Comparison of ENCODE assay signal across 9 mouse cellular contexts in genomic region chr8:109947447-109948284, GRCm38 (mm10). TPM values are rescaled to one million over a fixed set of nuclear protein-coding genes. Genes with fewer than 3 reads are reported as not detected.
DNase-seq lines count a peak whose midpoint lies in the region; ATAC-seq and TF ChIP-seq lines count a peak whose summit lies in the region.
"Had no signal": no experiment of that assay in that cellular context is flagged by ENCODE, and none has a peak within 500 bp of the region (broad histone marks: within the 10 kb centered on the region; RNA-seq: fewer than 3 reads in every experiment).

No protein-coding gene starts in this region.

- TF ChIP-seq CTCF in heart, postnatal 0 days (IDR thresholded peaks at IDR 0.05; ENCODE audit: low read depth), result peak; percentile 46

- no peak for TF ChIP-seq EP300 in heart, postnatal 0 days (IDR thresholded peaks at IDR 0.05; ENCODE audit: low read depth)

- H3K4me1 ChIP-seq in heart, postnatal 0 days (ENCODE audit: control insufficient read depth, insufficient read depth), result no peaks in the 10 kb centered on the region
- H3K4me1 ChIP-seq in stomach, embryonic 16.5 days (ENCODE audit: control insufficient read depth, insufficient read depth, low read length), result peaks cover 5% of the 10 kb centered on the region; the same call in 1 of the 2 replicates

- H3K4me2 ChIP-seq in heart, postnatal 0 days (ENCODE audit: low read depth, low read length), result peak overlapping the region; percentile 56
- H3K4me2 ChIP-seq in stomach, embryonic 16.5 days (ENCODE audit: low read depth, low read length), result peak overlapping the region; percentile 49

- DNase-seq in B cell, adult 2 months, result peak; percentile 57 to 61
- peak; percentile 74 for DNase-seq in ES-CJ7 (ENCODE audit: low read depth, low spot score)
- no peak for DNase-seq in heart, postnatal 0 days (ENCODE audit: low spot score)
- peak; percentile 53 for DNase-seq in left cerebral cortex, postnatal 4 days
- DNase-seq in spleen, postnatal 36 days (ENCODE audit: low spot score in 2 of 2), result no peak

- intact Hi-C loops in left cerebral cortex, postnatal 4 days (cut with DNase I), result no loop called here

- H3K9me3 ChIP-seq in heart, postnatal 0 days (replicated peaks; ENCODE audit: control insufficient read depth, low read length), result no peaks in the 10 kb centered on the region
- H3K9me3 ChIP-seq in stomach, embryonic 16.5 days (replicated peaks; ENCODE audit: control insufficient read depth, low read length), result no peaks in the 10 kb centered on the region

- 0 out of 2 replicates have a peak overlapping the region, but pooled peaks have one; percentile 11 for H3K9ac ChIP-seq in heart, postnatal 0 days (replicated peaks; ENCODE audit: low read depth, low read length)
- H3K9ac ChIP-seq in stomach, embryonic 16.5 days (ENCODE audit: low read length), result peak overlapping the region; percentile 38; the same call in 1 of the 2 replicates

- H3K27me3 ChIP-seq in heart, postnatal 0 days (ENCODE audit: control insufficient read depth, insufficient read depth, low read length), result peaks cover 28% of the 10 kb centered on the region
- peaks cover 7% of the 10 kb centered on the region for H3K27me3 ChIP-seq in stomach, embryonic 16.5 days (ENCODE audit: control insufficient read depth, insufficient read depth, low read length)

- H3K27ac ChIP-seq in heart, postnatal 0 days (ENCODE audit: low read depth), result no peak overlapping the region
- no peak overlapping the region for H3K27ac ChIP-seq in stomach, embryonic 16.5 days (ENCODE audit: low read length)

- WGBS in heart, postnatal 0 days, result 5% methylated on average over 26 of the region's 26 CpGs
- WGBS in stomach, embryonic 16.5 days, result 3% methylated on average over 26 of the region's 26 CpGs

- H3K36me3 ChIP-seq in heart, postnatal 0 days (replicated peaks; ENCODE audit: control insufficient read depth, insufficient read depth, low read length), result peaks cover 6% of the 10 kb centered on the region; the same call in 1 of the 2 replicates
- H3K36me3 ChIP-seq in stomach, embryonic 16.5 days (ENCODE audit: control insufficient read depth, insufficient read depth, low read length), result no peaks in the 10 kb centered on the region

- H3K4me3 ChIP-seq in heart, postnatal 0 days (ENCODE audit: low read depth, low read length), result peak overlapping the region; percentile 28
- peak overlapping the region; percentile 35 for H3K4me3 ChIP-seq in stomach, embryonic 16.5 days (replicated peaks; ENCODE audit: low read length)

- ATAC-seq in common myeloid progenitor, adult 5-6 weeks (replicated peaks; ENCODE audit: low read depth, poor library complexity, severe bottlenecking), result peak; percentile 70
- ATAC-seq in heart, postnatal 0 days (ENCODE audit: insufficient read depth, low read depth), result no peak
- ATAC-seq in megakaryocyte progenitor cell, adult 5-6 weeks (replicated peaks; ENCODE audit: poor library complexity), result peak; percentile 86
- no peak for ATAC-seq in stomach, embryonic 16.5 days (ENCODE audit: insufficient read depth, low FRiP score)

RNA-seq across cellular contexts. Expression of gene Marveld3, which starts 14.3 kb away (rescaled TPM):
- total RNA-seq in common myeloid progenitor, adult 5-6 weeks (2017), result not detected in 2 replicates
- 0.19 and 1.9 TPM in 2 replicates for total RNA-seq in heart, postnatal 0 days (2014; rRNA removed; ENCODE audit: low replicate concordance)
- 0.36 TPM in 2 replicates for polyA plus RNA-seq in heart, postnatal 0 days (2015; fragmentation: Nextera tagmentation; extraction: Ambion mirVana)
- total RNA-seq in left cerebral cortex, postnatal 4 days (2021), result under 1 TPM; 0.18 to 0.24 TPM
- not detected in 2 replicates for total RNA-seq in megakaryocyte progenitor cell, adult 5-6 weeks (2015)
- total RNA-seq in megakaryocyte progenitor cell, adult 5-6 weeks (2017), result not detected in 2 replicates
- 6.5 and 7.1 TPM in 2 replicates for polyA plus RNA-seq in stomach, embryonic 16.5 days (2015; fragmentation: Nextera tagmentation; extraction: Ambion mirVana)
- total RNA-seq: hematopoietic stem cell, adult 5-6 weeks had no signal

RNA-seq across cellular contexts. Expression of gene Tat, which starts 42.6 kb away (rescaled TPM):
- not detected in 2 replicates for total RNA-seq in common myeloid progenitor, adult 5-6 weeks (2017)
- 1.2 and 2.9 TPM in 2 replicates for total RNA-seq in heart, postnatal 0 days (2014; rRNA removed; ENCODE audit: low replicate concordance)
- 0.26 and 0.34 TPM in 2 replicates for polyA plus RNA-seq in heart, postnatal 0 days (2015; fragmentation: Nextera tagmentation; extraction: Ambion mirVana)
- total RNA-seq in left cerebral cortex, postnatal 4 days (2021), result not detected
- total RNA-seq in megakaryocyte progenitor cell, adult 5-6 weeks (2015), result not detected in 2 replicates
- total RNA-seq in megakaryocyte progenitor cell, adult 5-6 weeks (2017), result not detected in 2 replicates
- polyA plus RNA-seq in stomach, embryonic 16.5 days (2015; fragmentation: Nextera tagmentation; extraction: Ambion mirVana), result not detected in 2 replicates
- total RNA-seq: hematopoietic stem cell, adult 5-6 weeks had no signal

Comparison
In these comparisons a context has a peak if more than half of its experiments do, and no peak if none do; other contexts are left out.
1. DNase-seq: peak in B cell, adult 2 months (2 of 2), ES-CJ7 (single experiment) and left cerebral cortex, postnatal 4 days (single experiment); none in heart, postnatal 0 days (single experiment) and spleen, postnatal 36 days (0 of 2).
2. ATAC-seq: peak in common myeloid progenitor, adult 5-6 weeks (single experiment) and megakaryocyte progenitor cell, adult 5-6 weeks (single experiment); none in heart, postnatal 0 days (single experiment) and stomach, embryonic 16.5 days (single experiment).